Mouse (Mus musculus): ENCODE data around the gene Best2.
A peak's percentile ranks its signal among the peaks of the same experiment; 100 is the strongest.

Gene Best2

GRCm38 (mm10) chr8:84981644-84982498, 32.5 kb downstream of the Best2 start:
- DNase-seq = no peak

DNA sequence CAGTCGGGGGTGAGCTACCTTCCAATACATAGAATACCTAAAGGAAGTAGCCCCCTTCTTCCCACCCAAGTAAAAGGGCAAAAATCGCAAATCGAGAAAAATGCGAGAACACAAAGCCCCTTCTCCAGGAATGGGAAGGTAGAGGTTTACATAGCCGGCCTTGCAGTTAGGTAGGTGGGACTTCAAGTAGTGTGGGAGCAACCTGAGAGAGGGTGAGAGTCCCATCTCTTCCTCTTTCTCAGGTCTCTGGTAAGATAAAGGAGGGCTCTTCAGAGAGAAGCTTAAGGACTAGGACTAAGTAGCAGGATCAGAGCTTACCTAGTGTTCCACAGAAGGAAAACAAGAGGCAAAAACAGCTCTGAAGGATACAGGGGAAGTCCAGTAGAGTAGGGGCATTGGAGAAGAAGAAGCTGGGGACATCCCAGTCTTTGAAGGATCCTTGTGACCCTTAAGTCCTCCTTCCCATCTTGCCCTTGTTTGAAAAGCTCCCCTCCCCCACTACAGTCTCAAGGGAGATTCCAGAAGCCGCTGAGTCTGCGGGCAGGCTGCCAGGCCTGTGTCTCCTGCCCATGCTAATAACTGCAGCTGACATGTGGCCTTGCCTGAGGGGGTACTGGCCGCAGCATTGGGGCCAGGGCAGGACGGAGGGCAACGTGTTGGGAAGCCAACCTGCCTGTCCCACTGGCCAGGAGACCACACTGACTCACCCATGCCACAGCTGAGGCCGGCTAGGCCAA, 33.5 kb downstream of the Best2 start:
- DNase-seq = peak; percentile 51

- DNase-seq = peak; percentile 91
These were observed 34.5 kb downstream of the Best2 start for GRCm38 (mm10) chr8:84979599-84980421.

DNA sequence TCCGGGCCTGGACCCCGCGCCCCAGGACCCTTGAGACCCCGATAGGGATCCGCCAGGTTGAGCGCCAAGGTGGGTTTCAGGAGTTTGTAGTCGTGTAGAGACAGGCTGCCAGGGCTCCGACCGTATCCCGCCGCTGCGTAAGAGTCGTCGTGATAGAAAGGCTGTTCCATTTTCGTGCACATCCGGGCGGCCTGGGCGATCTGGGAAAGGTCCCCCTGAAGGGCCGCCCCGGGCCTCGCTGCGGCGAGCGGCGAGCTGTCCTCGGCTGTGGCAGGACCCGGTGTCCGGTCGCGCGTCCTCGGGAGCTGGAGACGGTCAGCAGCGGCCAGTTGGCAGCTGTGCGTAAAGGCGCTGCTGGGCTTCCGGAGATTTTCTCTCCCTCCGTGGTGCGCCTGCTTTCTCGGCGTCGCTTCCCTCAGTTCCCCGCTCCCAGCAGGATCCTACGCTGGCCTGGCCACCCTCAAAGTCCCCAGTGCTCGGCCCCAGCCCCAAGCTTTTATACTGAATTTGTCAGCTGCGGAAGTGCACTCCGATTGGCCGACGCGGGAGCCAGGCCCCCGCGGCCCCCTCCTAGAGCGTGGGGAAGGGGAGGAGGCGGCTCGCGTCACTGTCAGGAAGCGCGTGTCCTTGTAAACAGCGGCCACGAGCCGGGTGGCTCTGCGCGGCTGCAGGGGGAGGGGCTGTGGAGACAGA, 35.9 kb downstream of the Best2 start, which contains the start of gene Junb:
Gene Junb (minus strand): TSS at position 471 of the 693 bp plus-strand sequence.
- DNase-seq = peak; percentile 89

DNA sequence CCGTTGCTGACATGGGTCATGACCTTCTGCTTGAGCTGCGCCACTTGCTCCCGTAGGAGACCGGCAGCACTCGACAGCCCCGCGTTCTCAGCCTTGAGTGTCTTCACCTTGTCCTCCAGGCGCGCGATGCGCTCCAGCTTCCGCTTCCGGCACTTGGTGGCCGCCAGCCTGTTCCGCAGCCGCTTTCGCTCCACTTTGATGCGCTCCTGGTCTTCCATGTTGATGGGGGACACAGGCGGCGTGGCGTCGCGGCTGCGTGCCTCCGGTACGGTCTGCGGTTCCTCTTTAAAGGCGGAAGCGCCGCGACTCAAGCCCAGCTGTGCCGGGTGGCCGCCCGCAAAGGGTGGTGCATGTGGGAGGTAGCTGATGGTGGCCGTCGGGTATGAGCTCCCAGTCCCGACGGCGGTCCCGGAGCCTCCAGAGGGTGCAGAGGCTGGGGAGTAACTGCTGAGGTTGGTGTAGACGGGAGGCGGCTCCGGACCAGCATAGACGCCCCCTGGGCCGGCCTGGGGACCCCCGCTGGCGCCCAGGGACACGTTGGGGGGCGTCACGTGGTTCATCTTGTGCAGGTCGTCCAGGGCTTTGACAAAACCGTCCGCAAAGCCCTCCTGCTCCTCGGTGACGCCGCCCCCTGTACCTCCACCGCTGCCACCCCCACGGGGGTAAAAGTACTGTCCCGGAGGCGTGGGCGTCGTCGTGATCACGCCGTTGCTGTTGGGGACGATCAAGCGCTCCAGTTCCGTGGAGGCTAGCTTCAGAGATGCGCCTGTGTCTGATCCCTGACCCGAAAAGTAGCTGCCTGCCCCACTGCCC, 36.7 kb downstream of the Best2 start:
- peak; percentile 74 for DNase-seq

DNA sequence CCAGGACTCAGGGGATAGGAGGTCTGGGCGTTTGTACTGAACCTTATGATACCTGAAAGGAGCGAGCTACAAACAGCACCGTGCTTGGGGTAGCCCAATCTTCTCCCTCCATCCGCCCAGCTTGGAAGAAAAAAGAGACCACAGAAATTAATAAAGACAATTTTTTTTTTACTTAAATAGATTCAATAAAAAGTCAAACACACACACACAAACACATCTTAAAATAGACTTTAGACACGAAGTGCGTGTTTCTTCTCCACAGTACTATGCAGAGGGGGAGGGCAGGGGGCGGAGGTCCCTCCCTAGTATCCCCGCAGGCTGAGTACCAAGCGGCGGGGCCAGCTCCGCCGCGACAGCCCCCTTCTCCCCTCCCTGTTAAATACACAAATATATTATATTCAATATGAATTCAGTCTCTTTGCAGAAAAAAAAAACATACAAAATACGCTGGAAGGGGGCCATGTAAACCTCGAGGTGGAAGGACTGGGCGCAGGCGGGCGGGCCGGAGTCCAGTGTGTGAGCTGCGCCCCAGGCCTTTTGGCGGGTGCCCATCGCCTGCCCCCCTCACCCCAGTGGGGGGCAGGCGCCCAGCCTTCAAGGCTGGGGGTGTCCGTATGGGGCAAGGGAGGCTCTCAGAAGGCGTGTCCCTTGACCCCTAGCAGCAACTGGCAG, 37.4 kb downstream of the Best2 start:
- DNase-seq = no peak

DNA sequence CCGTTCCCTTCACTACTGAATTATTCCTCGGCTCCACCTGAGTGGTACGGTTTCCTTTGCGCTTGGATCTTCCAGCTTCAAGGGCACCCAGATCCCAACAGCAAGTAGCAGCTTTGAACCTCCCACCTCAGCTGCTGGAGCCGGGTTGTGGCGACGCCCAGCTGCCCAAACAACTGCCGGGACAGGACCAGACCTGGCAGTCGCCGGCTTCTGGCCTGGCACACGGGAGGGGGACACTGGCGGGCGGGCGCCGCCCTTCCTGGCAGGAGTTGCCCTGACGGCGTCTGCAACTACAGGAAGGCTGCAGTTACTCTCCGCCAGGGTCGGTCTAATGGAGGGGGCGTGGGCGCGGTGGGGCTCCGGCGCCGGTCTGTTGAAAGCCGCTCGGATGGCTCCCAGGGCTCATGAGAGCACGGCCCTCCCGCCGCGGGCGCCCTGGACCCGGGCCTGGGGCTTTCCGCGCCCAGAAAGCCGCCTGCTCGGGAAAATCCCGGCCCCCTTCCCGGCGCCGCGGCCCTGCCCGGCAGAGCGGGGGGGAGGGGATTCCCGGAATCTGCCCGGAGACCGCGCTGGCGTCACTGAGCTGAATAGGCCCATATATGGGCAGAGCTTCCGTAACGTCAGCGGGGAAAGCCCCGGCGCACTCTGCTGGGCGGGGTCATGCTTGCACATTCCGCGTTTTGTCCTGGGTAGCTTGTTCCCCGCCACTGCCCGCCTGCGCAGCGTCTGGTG, 38.1 kb downstream of the Best2 start:
- DNase-seq = peak; percentile 96

DNA sequence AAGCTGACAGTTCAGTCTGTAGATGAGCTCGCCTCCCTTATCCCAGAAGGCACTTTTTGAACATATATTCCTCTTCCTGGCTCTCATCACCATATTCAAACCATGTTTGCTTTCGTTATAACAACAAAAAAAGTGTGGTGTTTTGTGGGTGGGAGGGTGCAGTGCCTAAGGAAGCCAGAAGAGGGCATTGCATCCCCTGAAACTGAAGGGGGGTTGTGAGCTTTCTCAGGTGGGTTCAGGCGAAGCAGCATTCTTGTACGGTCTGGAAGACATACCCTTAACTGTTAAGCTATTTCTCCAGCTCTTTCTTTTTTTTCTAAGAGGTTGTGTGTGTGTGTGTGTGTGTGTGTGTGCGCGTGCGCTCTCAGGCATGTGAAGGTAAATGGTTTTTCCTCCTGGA, 38.9 kb downstream of the Best2 start:
- DNase-seq = peak; percentile 78

GRCm38 (mm10) chr8:84974543-84975142, 39.7 kb downstream of the Best2 start:
- DNase-seq = no peak

DNA sequence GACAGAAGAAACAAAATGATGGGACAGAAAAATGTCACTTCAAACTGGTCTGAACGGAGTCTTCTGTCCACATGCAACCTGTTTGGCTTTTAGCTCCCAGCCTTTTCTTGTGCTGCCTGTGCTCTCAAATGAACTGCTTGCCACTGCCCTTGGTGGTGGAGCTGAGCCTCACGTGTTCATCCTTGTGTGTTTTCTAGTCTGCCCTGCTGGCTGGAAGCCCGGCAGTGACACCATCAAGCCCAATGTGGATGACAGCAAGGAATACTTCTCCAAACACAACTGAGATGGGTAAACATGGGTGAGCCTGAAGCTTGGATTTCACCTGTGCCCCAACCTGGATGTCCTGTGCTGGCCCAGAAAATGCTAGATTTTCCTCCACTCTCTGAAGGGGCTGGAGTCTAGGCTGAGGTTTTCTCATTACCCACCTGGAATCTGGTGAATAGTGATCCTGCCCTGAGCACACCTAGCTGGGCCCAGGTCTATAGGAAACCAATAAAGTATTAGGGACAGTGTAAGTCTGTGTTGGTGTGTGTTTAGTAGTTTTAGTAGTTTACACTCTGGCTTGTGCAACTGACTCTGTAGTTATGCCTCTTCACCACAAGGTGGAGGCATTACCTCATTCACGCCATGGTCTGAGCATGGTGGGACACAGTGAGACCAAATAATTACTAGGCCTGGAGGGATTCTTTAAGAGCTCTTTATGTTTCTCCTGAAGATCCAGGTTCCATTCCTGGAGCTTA, 40.4 kb downstream of the Best2 start:
- DNase-seq = peak; percentile 48

- no peak for DNase-seq
These were observed 41.3 kb downstream of the Best2 start for GRCm38 (mm10) chr8:84973079-84973478.

DNA sequence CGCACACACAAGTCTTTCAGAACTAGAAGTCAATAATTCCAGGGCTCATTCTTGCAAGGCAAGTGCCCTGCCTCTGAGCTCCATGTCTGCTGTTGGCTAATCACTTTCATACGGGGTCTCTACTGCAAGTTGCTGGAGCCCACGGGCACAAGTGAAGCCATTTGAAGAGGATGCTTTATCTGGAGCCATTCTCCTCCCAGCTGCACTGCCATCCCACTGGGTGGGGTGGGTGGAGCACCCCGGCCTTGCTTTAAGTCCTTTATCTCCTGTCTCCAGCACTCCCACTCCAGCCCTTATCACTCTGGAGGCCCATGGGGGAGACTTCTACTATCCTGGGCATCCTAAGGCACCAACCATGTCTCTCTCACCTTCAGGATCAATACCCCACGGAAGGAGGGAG, 43.4 kb downstream of the Best2 start:
- peak; percentile 93 for DNase-seq

GRCm38 (mm10) chr8:84970135-84970790, 44.1 kb downstream of the Best2 start:
- DNase-seq = peak; percentile 39

- DNase-seq = peak; percentile 95
These were observed 44.8 kb downstream of the Best2 start, which contains the start of the genes Gm49661, Prdx2 and Rnaseh2a for GRCm38 (mm10) chr8:84969241-84970134. Gene Gm49661 (minus strand): TSS chr8:84969433. Gene Prdx2 (plus strand): TSS chr8:84969587. Gene Rnaseh2a (minus strand): TSS chr8:84969767.

DNA sequence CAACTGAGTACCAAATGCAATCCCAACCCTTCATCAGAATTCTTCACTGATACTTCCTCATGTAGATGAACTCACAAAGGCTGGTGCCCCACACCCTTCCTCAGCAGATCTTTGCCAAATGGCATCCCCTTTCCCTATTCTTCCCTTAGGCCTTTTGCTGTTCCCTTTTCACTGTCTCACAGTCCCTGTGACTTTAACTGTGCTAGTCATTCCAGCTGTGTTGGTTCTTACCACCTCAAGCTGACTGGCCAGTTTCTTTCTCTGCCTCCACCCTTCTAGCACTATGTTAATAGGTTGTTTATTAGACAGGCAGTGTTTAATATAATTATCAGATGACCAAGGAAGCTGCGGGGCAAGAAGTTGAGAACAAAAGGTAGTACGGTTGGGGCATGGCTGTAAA, 45.7 kb downstream of the Best2 start:
- DNase-seq = peak; percentile 39

GRCm38 (mm10) chr8:84967532-84968304, 46.6 kb downstream of the Best2 start:
- DNase-seq = peak; percentile 47
